Mouse (Mus musculus) spleen, embryonic (tissue): ENCODE data around the gene Skp1a.
"Not testable (repeated sequence)": the region's sequence is repeated elsewhere in the genome, so short reads cannot be mapped to it uniquely, and the experiment has no call there.

Source experiments
- CTCF ChIA-PET: fragments of 350-600 bp; sonication (Branson Sonifier 250); formaldehyde crosslinking; loops from one replicate; lab custom pipeline; 2022; lab: Charles Lee

Gene Skp1a

DNA sequence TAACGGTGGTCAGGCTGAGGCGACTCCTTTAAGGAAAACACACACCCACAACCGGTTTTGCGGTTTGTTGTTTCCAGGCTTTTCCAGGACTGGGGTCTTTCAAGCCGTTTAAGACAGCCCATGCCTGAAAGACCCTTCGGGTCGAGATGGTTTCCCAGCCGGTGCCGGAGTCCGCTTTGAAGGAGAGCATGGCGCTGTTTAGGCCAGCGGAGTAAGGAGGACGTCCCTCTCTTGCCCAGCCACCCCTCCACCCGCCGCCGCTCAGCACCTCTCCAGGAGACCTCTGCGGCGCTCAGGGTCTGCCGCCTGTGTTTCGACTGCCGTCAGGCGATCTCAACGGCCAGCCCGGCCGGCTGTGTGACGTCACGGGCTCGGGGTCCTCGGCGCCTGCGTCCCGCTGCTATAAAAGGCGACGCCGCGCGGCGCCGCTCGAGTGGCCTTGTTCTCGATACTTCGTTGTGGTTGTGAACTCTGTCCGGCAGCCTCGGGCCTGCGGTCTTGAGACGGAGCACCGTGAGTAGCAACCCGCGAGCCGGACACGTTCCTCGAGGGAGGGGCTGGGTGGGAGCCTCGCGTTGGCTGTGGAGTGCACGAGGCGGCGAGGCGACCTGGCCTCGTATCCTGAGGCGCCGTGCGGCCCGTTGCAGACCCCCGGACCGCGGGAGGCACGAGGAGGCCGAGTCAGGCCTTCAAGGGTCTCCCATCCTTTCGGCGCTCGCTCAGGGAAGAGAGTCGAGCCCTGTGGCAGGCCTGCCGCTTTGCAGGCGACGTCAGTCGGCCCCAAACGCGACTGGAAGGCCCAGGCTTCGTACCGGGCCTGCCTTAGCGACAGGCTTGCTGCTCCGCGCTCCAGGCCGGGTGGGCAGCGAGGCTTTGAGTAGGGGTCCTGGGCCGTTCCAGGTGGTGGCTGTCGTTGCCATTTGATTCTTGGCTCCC, at the start of gene Skp1a:
TSS of gene Skp1a (plus strand) at position 390 of the 936 bp plus-strand sequence.
- CTCF ChIA-PET: no interaction called here

DNA sequence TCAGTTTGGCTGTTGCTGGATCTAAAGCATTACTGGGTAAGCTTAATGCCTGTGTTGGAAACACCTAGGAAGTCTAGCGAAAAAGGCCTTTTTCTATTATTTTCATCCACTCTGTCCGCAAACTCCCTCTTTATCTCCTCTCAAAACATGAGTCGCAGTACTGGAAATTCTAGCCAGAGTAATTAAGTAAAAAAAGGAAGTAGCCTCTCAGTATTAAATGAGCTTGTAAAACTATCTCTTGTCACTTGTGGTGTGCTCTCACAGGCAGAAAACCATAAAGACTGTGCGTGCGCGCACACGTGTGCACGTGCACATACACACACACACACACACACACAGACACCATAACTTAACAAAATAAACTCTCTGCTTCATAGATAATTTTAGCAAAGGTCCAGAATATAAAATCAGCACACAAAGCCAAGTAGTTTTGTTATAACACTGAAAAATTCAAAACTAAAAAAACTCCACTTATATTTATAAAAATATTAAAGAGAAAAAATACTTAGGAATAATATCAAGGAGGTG, 35.2 kb upstream of the Skp1a start:
- CTCF ChIA-PET: interaction anchor here (0.7 kb wide), 1 partner anchor 220 kb away, joined by 6 read pairs; no protein-coding TSS in a partner anchor

DNA sequence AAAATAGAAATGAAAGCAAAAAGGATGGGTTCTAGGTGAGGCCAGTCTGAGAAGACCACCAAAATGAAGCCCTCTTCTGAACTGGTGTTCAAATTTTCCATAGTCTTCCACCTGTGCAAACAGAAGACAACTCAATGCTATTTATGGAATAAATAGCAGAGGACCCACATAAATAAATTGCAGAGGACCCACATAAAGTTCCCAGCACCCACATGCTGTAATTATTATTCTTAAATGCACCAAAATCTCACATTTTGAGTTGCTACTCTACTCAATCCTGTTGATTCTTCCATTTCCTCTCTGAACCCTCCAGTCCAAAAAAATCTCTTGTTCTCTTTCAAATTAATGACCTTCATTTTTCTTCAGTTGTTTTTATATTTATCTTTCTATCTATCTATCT, 17.9 kb upstream of the Skp1a start, which contains the start of gene Olfr1371:
TSS of gene Olfr1371 (minus strand) at position 101 of the 400 bp plus-strand sequence.
- CTCF ChIA-PET: no interaction called here

DNA sequence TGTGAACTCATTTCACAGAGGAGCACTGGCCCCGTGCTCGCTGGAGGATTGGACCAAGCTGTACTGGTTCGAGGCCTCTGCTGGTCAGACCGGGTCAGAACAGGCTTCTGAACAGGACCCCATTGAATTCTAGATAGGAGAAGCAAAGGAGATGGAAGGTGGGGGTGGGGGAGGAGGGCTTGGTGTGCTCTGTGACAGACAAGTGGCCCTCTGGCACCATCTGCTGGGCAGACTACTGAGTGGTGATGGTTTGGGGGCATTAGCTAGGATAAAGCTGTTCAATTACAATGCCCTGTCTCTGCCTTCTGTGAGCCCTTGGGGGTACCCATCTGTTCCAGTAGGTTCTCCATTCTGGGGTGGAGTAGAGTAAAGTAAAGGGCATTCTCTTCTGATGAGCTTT, 11.5 kb upstream of the Skp1a start:
- CTCF ChIA-PET: interaction anchor here (0.8 kb wide), 1 partner anchor 445 kb away, joined by 3 read pairs; no protein-coding TSS in a partner anchor

DNA sequence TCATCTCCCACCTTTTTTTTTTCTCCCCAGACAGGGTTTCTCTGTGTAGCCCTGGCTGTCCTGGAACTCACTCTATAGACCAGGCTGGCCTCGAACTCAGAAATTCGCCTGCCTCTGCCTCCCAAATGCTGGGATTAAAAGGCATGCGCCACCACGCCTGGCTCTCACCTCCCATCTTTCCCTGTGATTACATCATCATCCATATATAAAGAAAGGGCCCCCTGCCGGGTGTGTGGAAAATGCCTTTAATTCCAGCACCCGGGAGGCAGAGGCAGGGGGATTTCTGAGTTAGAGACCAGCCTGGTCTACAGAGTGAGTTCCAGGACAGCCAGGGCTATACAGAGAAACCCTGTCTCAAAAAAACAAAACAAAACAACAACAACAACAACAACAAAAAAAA, 9.9 kb upstream of the Skp1a start:
- CTCF ChIA-PET: not testable (repeated sequence)

DNA sequence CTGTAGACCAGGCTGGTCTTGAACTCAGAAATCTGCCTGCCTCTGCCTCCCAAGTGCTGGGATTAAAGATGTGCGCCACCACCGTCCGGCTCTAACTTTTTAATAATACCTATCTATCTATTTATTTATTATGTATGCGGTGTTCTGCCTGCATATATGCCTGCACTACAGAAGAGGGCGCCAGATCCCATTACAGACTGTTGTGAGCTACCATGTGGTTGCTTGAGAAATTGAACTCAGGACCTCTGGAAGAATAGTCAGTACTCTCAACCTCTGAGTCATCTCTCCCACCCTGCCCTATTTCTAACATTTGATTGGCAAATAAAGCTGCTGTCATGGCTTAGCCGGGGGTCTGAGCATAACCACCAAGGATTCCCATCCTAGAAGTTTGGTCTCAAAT, 8.9 kb upstream of the Skp1a start:
- CTCF ChIA-PET: interaction anchor here (0.6 to 0.7 kb wide), 3 partner anchors 147 to 807 kb away, joined by 3 to 34 read pairs (median 5); no protein-coding TSS in a partner anchor

DNA sequence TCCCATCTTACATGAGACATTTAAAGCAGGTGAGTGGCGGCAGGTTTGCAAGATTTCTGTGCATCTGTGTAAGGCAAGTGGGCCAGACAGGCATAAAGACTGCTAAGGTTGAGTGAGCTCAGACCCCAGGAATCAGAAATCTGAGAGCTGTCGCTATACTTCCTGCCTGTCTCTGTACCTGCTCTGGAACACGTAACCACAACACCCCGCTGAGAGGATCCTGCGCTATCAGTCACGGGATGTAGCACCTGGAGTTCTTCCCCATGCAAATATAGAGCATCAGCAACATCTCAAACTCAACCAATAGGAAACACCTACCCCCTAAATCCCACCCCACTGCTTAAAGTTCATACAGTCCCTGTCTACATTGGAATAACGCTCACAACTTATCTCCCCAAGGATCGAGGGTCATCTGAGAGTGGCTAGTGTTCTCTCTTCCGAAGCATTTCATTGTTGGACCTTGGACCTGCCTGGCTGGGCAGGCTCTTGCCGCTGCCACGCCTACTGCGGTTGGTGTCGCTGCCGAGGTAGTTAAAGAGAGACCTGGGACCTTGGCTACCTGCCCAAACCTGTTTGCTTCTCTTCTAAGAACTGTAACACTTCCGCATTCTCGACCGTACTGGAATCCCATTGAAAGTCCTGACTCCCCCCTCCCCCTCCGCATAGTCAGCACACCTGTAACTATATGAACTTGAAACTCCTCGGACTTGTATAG, 7.7 kb upstream of the Skp1a start:
- CTCF ChIA-PET: interaction anchor here (0.5 kb wide), 1 partner anchor 119 kb away, joined by 5 read pairs; no protein-coding TSS in a partner anchor

DNA sequence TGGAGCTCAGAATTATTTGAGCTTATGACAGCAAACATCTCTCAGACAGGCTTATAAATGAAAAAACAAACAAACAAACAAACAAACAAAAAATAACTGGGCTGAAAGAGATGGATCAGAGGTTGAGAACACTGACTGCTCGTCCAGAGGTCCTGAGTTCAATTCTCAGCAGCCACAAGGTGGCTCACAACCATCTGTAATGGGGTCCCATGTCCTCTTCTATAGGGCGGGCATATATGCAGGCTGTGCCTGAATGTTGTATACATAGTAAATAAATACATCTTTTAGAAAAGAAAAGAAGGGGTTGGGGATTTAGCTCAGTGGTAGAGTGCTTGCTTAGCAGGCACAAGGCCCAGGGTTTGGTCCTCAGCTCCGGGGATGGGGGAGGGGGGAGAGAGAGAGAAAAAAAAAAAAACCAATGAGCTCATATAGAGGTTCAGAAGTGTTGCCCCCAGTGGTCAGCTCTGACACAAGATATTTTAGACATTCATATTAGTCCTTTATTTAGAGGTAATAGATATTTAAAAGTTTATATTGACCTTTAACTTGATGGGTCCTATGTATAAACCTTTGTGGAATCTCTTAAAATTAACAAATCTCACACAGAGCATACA, 5.7 kb upstream of the Skp1a start:
- CTCF ChIA-PET: no interaction called here

DNA sequence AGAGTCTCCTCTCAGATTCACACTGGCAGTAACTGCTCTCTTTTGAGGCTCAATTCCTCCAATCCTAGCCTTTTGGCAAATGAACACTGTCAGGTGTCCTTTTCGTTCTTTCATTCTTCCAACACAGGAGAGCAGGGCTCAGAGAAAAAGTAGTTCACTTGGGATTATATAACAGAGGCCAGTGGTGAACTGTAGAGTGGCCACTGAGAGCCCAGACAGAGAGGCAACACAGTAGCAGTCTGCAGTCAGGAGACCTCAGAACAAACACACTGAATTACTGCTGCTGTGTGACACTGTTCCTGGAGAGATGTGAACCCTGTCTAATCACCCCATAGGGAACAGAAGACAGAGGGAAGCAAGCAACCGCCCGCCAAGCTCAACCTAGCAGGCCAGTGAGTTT, 4.7 kb upstream of the Skp1a start:
- CTCF ChIA-PET: interaction anchor here (0.5 kb wide), 1 partner anchor 233 kb away, joined by 3 read pairs; no protein-coding TSS in a partner anchor

DNA sequence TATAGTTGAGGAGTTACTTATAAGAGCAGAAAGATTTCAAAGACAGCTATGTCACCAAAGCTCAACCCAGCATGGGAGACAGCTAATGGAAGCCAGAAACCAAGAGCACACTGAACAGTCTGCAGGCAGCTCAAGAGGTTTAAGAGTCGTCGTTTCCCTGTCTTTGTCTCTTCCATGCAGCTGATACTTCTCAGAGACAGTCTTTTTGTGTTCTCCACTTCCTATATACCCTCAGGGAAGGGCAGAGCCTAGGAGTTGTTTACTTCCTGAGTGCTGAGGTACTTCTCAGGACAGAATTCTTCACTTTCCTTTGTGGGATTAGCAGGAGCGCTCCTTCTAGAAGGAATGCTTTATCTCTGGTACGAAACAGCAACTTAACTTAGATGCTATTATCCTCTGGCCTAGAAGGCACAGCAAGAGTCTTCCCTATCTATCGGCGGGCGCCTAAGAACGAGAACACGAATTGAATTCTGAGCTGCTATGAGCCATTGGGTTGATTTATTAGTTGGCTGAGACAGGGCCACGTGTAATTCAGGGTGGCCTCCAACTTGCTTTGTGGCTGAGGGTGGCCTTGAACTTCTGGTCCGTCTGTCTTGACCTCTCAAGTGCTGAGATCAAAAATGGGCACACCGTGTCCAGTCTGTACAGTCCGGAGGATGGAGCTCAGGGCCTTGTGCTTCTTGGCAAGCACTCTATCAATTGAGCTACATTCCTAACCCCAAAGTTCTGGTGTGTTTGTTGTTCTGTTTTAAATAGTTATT, 4.1 kb upstream of the Skp1a start:
- CTCF ChIA-PET: interaction anchor here (0.5 to 0.6 kb wide), 2 partner anchors 234 to 1313 kb away, joined by 3 read pairs; no protein-coding TSS in a partner anchor

DNA sequence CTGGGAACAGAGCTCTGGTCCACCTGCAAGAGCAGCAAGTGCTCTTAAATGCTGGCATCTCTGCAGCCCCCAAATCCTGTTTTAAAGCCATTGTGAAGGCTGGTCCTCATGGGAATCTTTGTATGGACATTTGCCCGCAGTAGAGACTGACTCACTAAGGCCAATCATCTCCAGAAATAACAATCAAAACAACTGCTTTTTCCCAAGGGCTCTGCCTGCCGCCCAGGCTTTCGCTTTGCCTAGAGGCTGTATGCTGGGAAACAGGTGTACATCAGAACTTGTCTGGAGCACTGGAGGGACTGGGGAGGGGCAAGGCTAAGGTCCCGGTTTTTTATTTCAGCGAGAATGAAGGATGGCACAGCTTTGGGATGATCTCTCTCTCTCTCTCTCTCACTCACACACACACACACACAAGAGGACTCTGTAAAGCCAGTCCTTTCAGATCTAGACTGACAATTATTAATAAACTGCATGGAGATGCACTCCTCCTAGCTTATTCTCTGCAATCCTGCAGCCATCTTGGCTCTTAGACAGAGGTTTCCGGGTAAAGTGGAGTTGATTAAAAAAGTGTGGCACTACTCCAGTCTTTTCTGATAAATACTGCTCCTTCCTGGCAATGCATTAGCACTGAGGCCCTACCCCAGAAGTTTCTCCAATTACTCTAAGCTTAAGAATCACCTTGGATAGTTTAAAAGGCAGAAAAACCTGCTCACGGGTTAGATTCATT, 2.9 kb upstream of the Skp1a start:
- CTCF ChIA-PET: no interaction called here

DNA sequence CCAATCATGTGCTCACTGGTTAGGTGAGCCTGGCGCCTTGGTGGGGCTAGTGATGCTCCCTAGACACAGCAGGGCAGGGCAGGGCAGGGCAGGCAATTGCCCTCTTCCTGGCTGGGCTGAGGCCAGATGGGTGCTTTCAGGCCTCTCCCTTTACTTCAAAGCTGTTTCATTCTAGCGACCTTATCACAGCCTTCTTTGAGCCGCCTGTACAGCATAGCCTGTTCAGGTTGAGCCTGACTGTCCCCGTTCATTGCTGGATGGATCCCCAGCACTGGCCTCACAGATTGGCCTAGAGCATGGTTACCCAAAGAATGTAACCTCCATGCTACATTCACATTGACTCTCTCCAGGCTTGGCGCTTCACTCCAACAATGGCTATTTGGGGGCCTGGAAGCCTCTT, 1.1 kb upstream of the Skp1a start:
- CTCF ChIA-PET: interaction anchor here (0.5 to 0.8 kb wide), 2 partner anchors 53 to 136 kb away, joined by 3 to 5 read pairs; no protein-coding TSS in a partner anchor

DNA sequence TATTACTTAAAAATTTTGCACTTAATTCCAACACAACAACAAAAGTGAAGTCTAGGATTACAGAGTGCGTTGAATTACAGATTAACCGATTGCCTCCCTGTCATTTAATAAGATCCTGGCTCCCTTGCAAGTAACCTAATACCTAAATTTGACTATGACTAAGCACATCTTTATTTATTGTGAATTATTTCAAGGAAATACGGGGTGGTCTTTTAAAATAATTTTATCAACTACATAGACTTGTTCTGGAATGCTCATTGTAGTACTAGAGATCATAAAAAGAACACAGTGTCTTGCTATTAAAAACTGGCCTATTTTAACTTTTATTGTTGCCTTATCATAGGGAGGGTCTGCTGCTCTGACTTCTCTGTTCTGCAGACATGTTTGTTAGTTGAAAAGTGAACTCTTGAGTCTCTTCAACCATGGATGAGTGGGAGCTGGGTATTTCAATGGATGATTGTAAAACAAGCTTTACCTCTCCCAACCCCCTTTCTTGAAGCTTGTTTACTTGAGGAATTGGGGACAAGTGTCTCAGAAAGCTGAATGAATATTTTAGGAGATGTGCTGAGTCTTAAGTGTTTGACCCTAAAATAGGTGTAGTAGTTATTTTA, 1.4 kb downstream of the Skp1a start:
- CTCF ChIA-PET: interaction anchor here (0.6 kb wide), 1 partner anchor 571 kb away, joined by 5 read pairs; no protein-coding TSS in a partner anchor

DNA sequence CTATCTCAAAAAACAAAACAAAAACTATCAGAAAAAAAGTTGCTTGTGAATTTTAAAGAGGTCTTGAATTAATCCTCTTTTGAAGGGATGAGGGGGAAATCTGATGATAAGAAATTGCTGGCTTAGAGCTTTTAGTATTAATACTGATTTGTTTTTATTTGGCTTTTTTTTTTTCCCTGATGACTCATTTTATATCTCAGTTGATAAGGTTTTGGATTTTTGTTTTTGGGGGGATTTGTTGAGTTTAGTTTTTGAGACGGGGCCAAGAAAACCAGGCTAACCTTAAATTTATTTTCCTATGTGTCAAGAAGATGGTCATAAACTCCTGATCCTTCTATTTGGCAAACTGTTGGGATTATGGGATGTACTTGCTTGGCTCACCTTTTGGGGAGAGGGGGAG, 2.1 kb downstream of the Skp1a start:
- CTCF ChIA-PET: interaction anchor here (0.9 kb wide), 1 partner anchor 109 kb away, joined by 3 read pairs; no protein-coding TSS in a partner anchor

DNA sequence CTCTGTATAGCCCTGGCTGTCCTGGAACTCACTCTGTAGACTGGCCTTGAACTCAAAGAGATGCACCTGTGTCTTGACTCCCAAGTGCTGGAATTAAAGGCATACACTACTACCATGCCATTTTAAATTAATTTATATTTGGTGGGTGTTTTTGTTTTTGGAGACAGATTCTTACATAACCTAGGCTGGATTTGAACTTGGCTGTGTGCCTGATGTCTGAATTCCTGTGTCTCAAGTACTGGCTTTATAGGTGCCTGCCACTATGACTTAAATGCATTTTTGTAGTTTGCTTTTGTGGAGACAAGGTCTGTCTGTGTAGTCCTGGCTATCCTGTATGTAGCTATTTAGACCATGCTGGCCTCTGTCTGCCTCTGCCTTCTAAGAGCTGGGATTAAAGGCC, 2.7 kb downstream of the Skp1a start:
- CTCF ChIA-PET: interaction anchor here (0.6 to 0.9 kb wide), 3 partner anchors 109 to 1011 kb away, joined by 3 to 4 read pairs (median 3); no protein-coding TSS in a partner anchor

DNA sequence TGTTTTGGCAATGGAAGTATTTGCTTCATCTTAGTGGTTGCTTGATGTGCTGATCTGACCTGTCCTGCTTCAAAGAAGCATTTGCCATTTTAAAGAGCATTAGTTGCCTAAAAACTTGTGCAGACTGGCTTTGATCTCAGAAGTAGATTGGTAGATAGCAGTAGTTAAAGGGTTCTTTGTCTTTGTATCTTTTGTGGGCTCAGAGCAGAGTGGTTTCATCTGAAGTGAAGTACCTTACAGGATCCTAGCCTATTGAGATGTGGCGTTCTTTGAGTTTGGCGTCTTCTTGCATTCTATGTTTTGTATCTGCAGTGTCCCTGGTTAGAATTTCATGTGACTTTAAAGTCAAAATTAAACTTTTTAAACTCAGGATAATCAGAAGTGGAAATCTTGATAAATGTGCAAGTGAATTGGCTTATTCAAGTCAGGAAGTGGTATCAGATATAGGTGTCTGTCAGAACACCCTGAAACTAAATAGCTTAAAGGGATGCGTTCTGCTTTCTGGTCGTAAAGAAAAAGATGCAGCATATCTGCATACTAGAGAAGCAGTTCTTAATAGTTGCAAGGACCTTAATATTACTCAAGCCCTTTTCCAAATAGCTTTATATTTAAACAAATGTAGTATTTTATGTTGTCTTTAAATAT, 9.2 kb downstream of the Skp1a start:
- CTCF ChIA-PET: interaction anchor here (0.7 kb wide), 1 partner anchor 12 kb away, joined by 3 read pairs; no protein-coding TSS in a partner anchor

DNA sequence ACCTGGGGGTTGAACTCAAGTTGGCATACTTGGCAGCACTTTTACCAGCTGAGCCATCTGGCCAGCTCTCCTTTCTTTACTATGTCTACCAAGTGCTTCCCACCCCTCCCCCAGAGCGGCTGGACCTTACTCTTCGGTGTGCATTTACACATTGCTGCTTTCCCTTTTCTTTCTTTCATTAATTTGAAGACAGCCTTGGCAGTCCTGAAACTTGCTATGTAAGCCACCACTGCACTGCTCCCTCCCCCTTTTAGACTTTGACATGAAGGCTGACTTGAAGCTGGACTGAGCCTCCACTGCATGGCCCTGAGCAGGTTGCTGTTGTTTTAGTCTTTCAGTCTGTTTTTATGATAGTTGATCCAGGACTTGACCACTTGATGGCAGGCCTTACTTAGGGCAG, 17.7 kb downstream of the Skp1a start:
- CTCF ChIA-PET: interaction anchor here (0.7 kb wide), 1 partner anchor 89 kb away, joined by 3 read pairs; no protein-coding TSS in a partner anchor

DNA sequence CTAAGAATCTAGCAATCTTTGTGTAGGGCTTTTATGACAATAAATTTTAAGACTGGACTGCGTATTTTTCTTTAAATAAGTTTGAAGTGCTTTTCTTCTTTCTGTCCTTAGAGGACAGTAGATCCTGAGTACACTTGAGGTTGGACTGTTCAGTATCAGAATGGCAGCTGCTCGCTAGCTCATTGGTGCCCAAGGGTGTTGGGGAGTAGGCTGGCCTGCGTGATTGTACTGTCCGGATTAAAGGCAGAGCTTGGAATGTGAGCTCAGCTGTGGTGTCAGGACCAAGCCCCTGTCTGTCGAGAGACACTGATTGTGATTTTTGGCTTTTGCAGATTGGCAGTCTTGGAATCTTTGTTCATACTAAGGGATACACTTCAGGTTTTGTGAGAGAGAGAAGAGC, 20.0 kb downstream of the Skp1a start:
- CTCF ChIA-PET: no interaction called here
